Mouse (Mus musculus) heart, postnatal 10 days (tissue): ENCODE results near the gene Abhd14a. TPM values are rescaled to one million over a fixed set of nuclear protein-coding genes. Genes with fewer than 3 reads are reported as not detected.

Experiments used
- DNase-seq, 2 experiments: peaks; one replicate each; pipeline ENCODE4 v3.0.0; 2021
- intact Hi-C: fragments of 180-260 bp; cut with DNase I; formaldehyde crosslinking; loops from one replicate; pipeline ENCODE4 v1.15.1; 2025
- total RNA-seq, 2 experiments: library from RNA; stranded (reverse); gene quantifications; 2 replicates each; pipeline ENCODE4 v1.2.3; 2021

Abhd14a gene
- total RNA-seq, 2 experiments from 2014 or later = 20.0 to 22.4 TPM

DNA sequence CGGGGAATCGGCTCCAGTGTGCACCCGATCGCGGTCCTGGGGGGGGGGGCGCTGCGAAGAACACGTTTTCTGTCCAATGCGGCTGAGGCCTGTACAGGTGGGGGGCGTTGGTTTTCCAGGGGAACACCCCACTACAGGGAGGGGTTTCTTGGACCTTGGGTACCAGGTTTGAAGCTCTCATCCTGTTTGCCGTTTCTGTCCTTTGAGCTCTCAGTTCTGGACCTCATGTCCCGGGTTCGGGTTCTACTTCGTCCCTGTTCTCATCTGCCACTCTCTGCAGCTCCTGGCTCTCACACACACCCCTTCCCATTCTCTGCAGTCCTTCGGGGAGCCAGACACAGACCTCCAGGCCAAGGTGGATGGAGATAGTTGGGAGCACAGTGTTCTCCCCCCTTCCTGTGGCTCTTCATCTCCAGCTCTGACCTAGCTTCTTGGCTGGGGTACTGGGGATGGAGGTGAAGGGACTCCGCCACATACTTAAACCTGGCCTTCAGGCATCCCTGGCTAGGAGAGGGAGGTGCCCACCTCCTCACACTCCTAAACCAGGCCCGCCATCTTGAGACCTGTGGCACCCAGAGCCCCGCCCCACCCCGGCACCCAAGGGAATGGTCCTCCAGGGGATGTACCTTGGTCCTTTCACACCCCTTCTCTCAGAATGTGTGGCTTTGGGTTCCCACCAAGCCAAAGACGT is 6.7 kb upstream of the Abhd14a start:
- intact Hi-C loops = no loop called here
- DNase-seq = peak in 1 of 2 experiments; percentile 43

DNA sequence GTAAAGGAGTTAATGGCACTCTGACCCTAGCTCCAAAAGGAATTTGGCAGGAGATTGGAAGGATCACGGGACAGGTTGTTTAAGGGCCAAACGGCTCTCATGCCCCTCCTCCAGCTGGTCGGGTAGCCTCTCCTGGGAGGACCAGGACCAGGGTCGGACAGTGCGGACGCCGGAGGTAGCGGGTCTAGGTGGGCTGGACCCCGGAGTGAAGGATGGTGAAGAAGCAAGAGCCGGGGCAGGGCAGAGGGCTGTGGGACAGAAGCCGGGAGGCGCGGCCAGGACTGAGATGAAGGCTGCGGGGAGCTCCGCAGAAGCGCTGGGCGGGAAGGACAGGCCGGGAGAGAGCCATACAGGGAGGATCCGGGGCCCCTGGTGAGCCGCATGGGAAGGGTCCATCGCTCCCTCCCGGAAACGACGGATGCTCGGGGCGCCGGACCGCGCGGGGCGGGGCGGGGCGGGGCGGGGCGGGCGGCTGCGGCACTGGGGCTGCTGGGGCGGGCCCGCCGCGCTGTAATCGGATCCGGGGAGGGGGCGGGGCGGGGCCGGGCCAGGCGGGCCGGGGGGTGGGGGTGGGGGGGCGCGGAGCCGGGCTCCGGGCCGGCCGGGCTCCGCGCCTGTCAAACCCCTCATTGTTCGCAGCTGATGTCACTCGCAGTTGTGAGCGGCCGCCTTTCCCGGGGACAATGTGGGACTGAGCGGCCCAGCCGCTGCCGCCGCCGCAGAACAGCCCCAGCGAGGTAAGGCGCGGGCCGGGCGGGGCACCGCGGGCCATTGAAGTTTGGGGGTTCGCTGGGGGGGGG is 6.0 kb upstream of the Abhd14a start, which contains the start of gene Pcbp4:
Gene Pcbp4, plus strand, starts transcription at position 21 of the 800 bp plus-strand sequence.
- DNase-seq = peak; percentile 73 to 79
- intact Hi-C loops = no loop called here

GRCm38 (mm10) chr9:106452821-106453220 is 5.3 kb upstream of the Abhd14a start:
- intact Hi-C loops = no loop called here
- peak in 1 of 2 experiments; percentile 58 for DNase-seq

DNA sequence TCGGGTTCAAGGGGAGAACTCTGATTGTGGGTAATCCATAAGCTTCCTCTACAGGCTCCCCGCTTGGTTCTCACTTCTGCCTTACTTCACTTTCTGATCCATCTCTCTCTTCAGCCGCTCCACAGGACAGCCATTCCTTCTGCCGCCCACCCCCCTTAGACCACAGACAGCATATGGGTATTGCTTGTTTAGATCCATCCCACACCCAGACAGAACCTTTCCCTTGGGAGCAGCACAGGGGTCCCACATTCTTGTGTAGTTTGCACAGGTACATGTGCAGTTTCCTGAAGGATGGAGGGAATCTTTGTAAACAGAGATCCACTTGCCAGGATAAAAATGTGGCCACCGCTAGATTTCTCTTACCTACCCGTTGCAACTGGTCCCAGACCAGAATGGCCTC is 4.9 kb upstream of the Abhd14a start:
- intact Hi-C loops = no loop called here
- no peak for DNase-seq

GRCm38 (mm10) chr9:106451899-106452298 is 4.4 kb upstream of the Abhd14a start:
- no peak for DNase-seq
- intact Hi-C loops = no loop called here

GRCm38 (mm10) chr9:106451298-106451697 is 3.8 kb upstream of the Abhd14a start:
- intact Hi-C loops = no loop called here

GRCm38 (mm10) chr9:106450661-106451060 is 3.2 kb upstream of the Abhd14a start:
- peak; percentile 60 to 61 for DNase-seq
- intact Hi-C loops = no loop called here

More at GRCm38 (mm10) chr9:106451298-106451697, 3.8 kb upstream of the Abhd14a start:
- no peak for DNase-seq

DNA sequence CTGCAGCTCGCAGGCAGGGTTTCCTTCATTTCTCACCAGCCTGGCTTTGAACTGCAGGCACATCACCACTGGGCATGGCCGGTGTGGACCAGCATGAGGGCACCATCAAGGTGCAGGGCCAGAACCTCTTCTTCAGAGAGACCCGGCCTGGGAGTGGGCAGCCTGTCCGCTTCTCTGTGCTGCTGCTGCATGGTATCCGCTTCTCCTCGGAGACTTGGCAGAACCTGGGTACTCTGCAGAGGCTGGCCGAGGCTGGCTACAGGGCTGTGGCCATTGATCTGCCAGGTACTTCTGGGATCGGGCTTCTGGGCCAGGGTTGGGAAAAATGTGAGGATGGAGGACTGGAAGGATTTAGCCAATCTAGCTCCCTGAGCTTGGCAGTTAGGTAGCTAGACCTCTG is 2.5 kb upstream of the Abhd14a start:
- intact Hi-C loops = no loop called here
- no peak for DNase-seq

DNA sequence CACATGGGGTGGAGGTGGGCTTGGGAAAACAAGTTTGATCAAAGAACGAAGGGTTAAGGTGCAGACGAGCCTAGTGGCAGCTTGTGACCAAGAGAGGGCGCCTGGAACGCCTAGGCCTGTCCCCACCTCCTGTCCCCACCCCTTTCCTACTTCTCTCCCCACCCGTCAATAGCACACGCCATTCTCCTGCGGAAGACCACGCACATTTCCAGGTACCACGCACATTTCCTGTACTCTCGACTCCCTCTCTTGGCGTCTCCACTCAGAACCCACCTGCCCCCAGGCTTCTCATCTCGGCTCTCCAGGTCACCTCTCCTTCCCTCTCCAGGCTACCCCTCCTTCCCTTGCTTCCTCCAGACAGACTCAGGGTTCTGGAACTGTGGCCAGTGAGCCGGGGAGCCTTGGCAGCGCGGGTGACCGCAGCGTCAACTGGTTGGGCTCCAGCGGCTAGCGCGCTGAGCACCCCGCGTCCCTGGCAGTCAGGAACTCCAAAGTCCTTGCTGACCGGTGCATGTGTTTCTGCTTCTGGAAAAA is 1.1 kb upstream of the Abhd14a start:
- intact Hi-C loops = loop anchor here (1.0 kb wide), 1 partner anchor 28 kb away; the partner anchor contains the start of gene Parp3

GRCm38 (mm10) chr9:106447951-106448350 is 473 bp upstream of the Abhd14a start:
- intact Hi-C loops = loop anchor here (1.0 kb wide), 1 partner anchor 28 kb away; the partner anchor contains the start of gene Parp3
- no peak for DNase-seq

More for the DNA sequence above, 1.1 kb upstream of the Abhd14a start:
- peak; percentile 83 to 87 for DNase-seq

- intact Hi-C loops = no loop called here
- no peak for DNase-seq
Observed at GRCm38 (mm10) chr9:106444836-106445235, 2.6 kb downstream of the Abhd14a start.

- intact Hi-C loops = no loop called here
- DNase-seq = no peak
Observed at GRCm38 (mm10) chr9:106442680-106443079, 4.8 kb downstream of the Abhd14a start.

DNA sequence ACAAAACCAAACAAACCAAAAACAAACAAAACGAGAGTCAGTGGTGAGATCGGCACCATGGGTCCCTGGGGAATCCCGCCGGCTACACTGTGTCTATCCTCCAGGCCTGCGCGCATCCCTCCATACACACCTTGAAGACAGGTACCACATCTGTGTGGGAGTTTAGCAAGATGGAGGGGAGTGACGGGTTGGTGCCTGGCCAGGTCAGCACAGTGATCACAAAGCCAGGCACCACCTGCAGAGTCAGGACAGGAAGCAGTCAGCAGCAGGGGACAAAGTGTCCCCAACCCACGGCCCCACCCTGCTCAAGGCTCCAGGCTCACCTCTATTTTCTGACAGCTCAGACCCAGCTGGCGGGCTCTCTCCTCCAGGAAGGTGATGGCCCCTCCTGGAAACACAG is 10.9 kb downstream of the Abhd14a start:
- DNase-seq = no peak
- intact Hi-C loops = no loop called here

DNA sequence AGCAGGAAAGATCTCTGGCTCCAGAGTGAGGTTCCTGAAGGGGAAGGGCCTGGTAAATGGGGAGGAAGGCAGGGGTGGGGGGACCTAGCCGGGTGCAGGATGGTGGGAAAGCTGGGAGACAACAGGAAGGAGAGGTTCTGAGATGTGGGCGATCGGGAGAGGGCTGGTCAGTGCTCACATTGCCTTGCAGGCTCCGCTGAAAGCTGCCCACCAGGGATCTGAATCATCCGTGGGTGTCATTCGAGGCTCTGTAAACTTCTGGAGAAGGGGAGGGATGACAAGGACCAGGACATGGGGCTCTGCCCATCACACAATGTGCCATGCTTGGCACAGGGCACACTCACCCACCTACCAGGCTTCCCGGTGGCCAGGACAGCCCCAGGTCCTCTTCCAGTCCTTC is 14.1 kb downstream of the Abhd14a start:
- DNase-seq = no peak
- intact Hi-C loops = loop anchor here (5.0 kb wide), 1 partner anchor 261 kb away; the partner anchor contains the start of gene Wdr82

GRCm38 (mm10) chr9:106430015-106430264 is 17.5 kb downstream of the Abhd14a start:
- no peak for DNase-seq
- intact Hi-C loops = loop anchor here (5.0 kb wide), 1 partner anchor 258 kb away; the partner anchor contains the start of gene Wdr82

DNA sequence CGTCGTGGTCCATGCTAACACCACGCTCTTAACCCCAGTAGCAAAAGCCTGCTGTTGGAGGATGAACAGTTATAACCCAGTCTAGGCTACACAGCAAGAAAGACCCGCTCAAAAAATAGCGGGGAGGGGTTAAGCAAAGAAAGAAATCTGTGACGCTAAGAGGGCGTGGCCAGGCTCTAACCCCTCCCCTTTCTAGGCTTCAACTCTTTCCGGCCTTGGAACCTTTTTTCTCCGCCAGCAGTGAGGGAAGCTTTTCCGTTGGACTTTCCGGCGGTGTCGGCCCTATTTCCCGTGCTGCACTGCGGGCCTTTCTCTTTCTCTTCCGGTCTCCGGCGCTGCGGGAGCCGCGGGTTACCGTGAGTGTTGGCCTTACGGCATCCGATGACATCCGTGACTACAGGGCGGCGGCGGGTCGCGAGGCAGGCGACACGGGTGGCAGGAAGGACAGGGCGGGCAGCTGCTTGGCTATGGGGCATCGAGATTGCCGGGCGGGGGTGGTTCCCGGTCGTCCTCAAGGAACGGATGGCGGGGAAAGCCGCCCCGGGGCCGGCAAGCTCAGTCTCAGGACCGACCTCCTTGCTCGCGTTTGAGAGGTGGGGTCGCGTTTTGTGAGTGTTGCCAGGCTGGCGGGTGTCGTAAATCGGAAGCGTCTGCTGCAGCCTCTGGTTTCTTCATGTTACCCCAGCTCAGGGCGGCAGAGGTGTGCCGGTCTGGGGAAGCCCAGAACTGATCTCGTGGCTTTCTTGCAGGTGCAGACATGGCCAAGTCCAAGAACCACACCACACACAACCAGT is 18.1 kb downstream of the Abhd14a start, which contains the start of gene Rpl29:
Gene Rpl29, plus strand, starts transcription at position 234 of the 794 bp plus-strand sequence.
- intact Hi-C loops = loop anchor here (2.0 to 5.0 kb wide), 2 partner anchors 47 to 257 kb away; partner anchors contain the start of genes Parp3 and Wdr82
- DNase-seq = peak; percentile 98

DNA sequence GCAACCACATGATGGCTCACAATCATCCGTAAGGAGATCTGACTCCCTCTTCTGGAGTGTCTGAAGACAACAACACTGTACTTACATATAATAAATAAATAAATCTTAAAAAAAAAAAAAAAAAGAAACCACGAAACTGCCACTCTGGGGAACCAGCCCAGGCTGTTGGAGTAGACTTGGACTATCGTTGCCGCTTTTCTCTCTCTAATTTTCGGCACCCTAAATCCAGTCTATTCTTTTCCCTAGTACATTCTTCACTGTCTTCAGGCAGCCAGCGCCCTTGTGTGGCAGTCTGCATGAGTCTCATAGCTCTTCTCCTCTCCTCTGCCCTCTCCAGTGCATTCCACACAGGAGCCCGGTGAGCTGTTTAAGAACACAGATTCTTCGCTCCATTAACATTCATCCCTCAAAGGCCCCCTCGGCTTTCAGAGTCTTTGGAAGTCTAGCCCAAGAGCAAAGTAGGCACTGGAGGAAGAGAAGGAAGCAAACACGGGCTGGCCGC is 18.7 kb downstream of the Abhd14a start:
- DNase-seq = no peak
- intact Hi-C loops = loop anchor here (2.0 kb wide), 1 partner anchor 48 kb away; the partner anchor contains the start of gene Parp3

- peak; percentile 91 to 95 for DNase-seq
Observed at GRCm38 (mm10) chr9:106421865-106422160, 25.7 kb downstream of the Abhd14a start.

GRCm38 (mm10) chr9:106421033-106421864 is 26.2 kb downstream of the Abhd14a start:
- intact Hi-C loops = loop anchor here (1.0 kb wide), 3 partner anchors 72 to 132 kb away; no protein-coding TSS in a partner anchor

More at GRCm38 (mm10) chr9:106421865-106422160, 25.7 kb downstream of the Abhd14a start:
- intact Hi-C loops = loop anchor here (1.0 kb wide), 3 partner anchors 73 to 133 kb away; no protein-coding TSS in a partner anchor

More at GRCm38 (mm10) chr9:106421033-106421864, 26.2 kb downstream of the Abhd14a start:
- DNase-seq = no peak
